Mouse (Mus musculus) testis, adult 2 months (tissue): ENCODE data around the gene Dgat2.

Source experiments
- CTCF ChIP-seq: fragments of 200-500 bp; IDR thresholded peaks from 2 replicates; pipeline ENCODE4 v1.5.1; 2012; ENCODE audit warnings: low read depth, mild to moderate bottlenecking, inconsistent platforms, low read length, moderate library complexity; ENCODE audit not compliant: control insufficient read depth, insufficient read depth, insufficient replicate concordance
- POLR2A ChIP-seq: fragments of 200-500 bp; IDR thresholded peaks from 2 replicates; pipeline ENCODE4 v1.6.1; 2012; ENCODE audit warnings: low read depth, mild to moderate bottlenecking, inconsistent platforms, low read length, moderate library complexity; ENCODE audit not compliant: control insufficient read depth

DNA sequence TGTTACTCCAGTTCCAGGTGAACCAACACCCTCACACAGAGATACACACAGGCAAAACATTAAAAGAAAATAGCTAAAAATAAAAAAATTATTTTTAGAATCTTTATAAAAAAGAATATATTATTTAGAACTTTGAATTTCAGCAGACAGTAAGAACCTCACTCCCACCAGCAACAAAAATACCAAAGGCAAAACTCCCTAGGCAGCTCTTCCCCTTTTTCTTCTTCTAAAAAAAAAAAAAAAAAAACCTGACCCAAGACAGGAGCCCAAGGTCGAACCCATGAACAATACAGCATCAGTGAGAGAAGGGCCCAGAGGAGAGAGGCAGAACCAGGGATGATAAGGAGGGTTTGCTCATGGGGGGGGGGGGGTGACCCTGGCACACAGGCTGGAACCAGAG, 33.5 kb downstream of the Dgat2 start:
- TF ChIP-seq CTCF (no peak), POLR2A (no peak)
